Mouse (Mus musculus) C2C12 (cell line): Measurements from ENCODE around the gene Castor1.

Experiments
- CTCF ChIP-seq: IDR thresholded peaks from one replicate; pipeline ENCODE4 v1.5.1; 2011; ENCODE audit not compliant: control insufficient read depth, insufficient read depth, insufficient read length
- FOSL1 ChIP-seq: IDR thresholded peaks from one replicate; pipeline ENCODE4 v1.8.0; 2011; ENCODE audit warnings: mild to moderate bottlenecking, low read length; ENCODE audit not compliant: poor library complexity, insufficient read depth, severe bottlenecking
- MAX ChIP-seq: IDR thresholded peaks from one replicate; pipeline ENCODE4 v1.6.1; 2011; ENCODE audit warnings: mild to moderate bottlenecking, control low read depth

- TF ChIP-seq CTCF (no peak), MAX (no peak), FOSL1 (no peak)
Observed at GRCm38 (mm10) chr11:4228463-4228862, 10.4 kb downstream of the Castor1 start.
